Mouse (Mus musculus) heart, embryonic 15.5 days (tissue): ENCODE data around the gene Olfr683. TPM values are rescaled to one million over a fixed set of nuclear protein-coding genes. Genes with fewer than 3 reads are reported as not detected.
"Not testable (repeated sequence)": the region's sequence is repeated elsewhere in the genome, so short reads cannot be mapped to it uniquely, and the experiment has no call there.

Experiments used
- ATAC-seq: fragments of 200-750 bp; cut with Nextera tagmentation; replicated peaks from 2 replicates; pipeline ENCODE4 v1.8.0; 2017; ENCODE audit warnings: low read depth, moderate TSS enrichment; ENCODE audit not compliant: insufficient number of reproducible peaks, insufficient read depth, low FRiP score
- H3K27ac ChIP-seq: fragments of 300-500 bp; sonication (generic); 2 replicates; pipeline ENCODE4 v1.5.1; 2015; ENCODE audit warnings: mild to moderate bottlenecking, inconsistent platforms
- H3K27me3 ChIP-seq: fragments of 300-500 bp; sonication (generic); 2 replicates; pipeline ENCODE4 v1.6.1; 2015; ENCODE audit warnings: inconsistent platforms
- H3K36me3 ChIP-seq: fragments of 300-500 bp; sonication (generic); 2 replicates; pipeline ENCODE4 v1.6.1; 2015; ENCODE audit warnings: mild to moderate bottlenecking, inconsistent platforms
- H3K4me1 ChIP-seq: fragments of 300-500 bp; sonication (generic); replicated peaks from 2 replicates; pipeline ENCODE4 v1.6.1; 2015; ENCODE audit warnings: inconsistent platforms
- H3K4me2 ChIP-seq: fragments of 300-500 bp; sonication (generic); 2 replicates; pipeline ENCODE4 v1.6.1; 2015; ENCODE audit warnings: inconsistent platforms, mild to moderate bottlenecking, moderate library complexity
- H3K4me3 ChIP-seq: fragments of 300-500 bp; sonication (generic); 2 replicates; pipeline ENCODE4 v1.5.1; 2015; ENCODE audit warnings: mild to moderate bottlenecking, inconsistent platforms
- H3K9ac ChIP-seq: fragments of 300-500 bp; sonication (generic); 2 replicates; pipeline ENCODE4 v1.6.1; 2015; ENCODE audit warnings: mild to moderate bottlenecking, inconsistent platforms
- H3K9me3 ChIP-seq: fragments of 300-500 bp; sonication (generic); replicated peaks from 2 replicates; pipeline ENCODE4 v1.6.1; 2016; ENCODE audit warnings: inconsistent platforms
- WGBS: fragments of 180-500 bp; shearing (Covaris S2); methylation state at CpG from one replicate; pipeline ENCODE4 v1.1.7; 2015; ENCODE audit warnings: mixed read lengths; 5-methylcytosine and 5-hydroxymethylcytosine counted together
- polyA plus RNA-seq: library from polyadenylated mRNA; unstranded; fragments of >200 nt; fragmentation: Nextera tagmentation; extraction: Ambion mirVana; gene quantifications from 2 replicates; pipeline ENCODE4 v1.2.1, GENCODE M21; 2015

The Olfr683 gene
- not detected in 2 replicates for polyA plus RNA-seq

DNA sequence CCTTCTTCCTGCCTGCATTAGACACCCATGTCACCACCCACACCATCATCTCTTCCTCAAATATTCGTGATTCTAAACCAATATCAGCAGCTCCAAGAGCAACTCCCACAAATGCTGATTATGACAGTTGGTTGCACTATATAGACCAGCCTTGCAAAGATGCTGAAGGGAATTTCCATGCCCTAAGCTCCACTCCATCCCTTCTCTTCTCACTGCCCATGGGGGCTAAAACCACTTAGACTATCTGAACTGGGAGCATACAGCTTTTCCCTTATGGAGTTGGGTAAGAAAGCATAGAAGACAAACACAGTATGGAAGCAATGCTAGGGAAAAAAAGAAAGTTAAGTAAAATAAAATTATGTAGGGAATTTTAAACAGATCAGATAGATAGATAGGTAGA, at the start of gene Olfr683:
Olfr683 (minus strand) TSS at position 101 of the 400 bp plus-strand sequence.
- Histone ChIP-seq H3K27ac (no peak within 1 kb of the TSS), H3K4me1 (no peaks in the 10 kb centered on the region), H3K9me3 (no peaks in the 10 kb centered on the region), H3K27me3 (no peaks in the 10 kb centered on the region), H3K4me3 (no peak within 1 kb of the TSS), H3K36me3 (no peaks in the 10 kb centered on the region), H3K9ac (no peak within 1 kb of the TSS), H3K4me2 (no peak within 1 kb of the TSS)
- no peak for ATAC-seq
- WGBS: 54% methylated on average over 1 of the region's 1 CpGs

DNA sequence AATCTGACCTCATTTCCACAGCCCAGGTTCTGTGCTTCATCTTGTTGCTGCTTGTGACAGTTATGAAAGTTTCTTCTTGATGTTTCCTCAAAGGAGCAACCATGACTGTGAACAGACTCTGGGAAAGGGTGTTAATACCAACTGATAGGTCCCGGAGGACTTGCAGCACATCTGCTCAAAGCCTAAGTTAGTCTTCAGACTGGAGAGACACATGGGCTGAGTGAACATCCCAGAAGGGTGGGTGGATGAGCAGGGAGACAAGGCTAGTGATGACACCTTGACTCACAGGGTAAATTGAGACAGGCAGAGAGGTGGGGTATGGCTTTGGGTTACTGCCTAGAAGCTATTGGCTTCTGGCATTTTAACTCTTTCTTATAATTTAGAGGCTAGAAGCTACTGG, 39.1 kb upstream of the Olfr683 start, which contains the start of gene Olfr685:
Olfr685 (minus strand) TSS at position 101 of the 400 bp plus-strand sequence.
- 66% methylated on average over 1 of the region's 1 CpGs for WGBS

DNA sequence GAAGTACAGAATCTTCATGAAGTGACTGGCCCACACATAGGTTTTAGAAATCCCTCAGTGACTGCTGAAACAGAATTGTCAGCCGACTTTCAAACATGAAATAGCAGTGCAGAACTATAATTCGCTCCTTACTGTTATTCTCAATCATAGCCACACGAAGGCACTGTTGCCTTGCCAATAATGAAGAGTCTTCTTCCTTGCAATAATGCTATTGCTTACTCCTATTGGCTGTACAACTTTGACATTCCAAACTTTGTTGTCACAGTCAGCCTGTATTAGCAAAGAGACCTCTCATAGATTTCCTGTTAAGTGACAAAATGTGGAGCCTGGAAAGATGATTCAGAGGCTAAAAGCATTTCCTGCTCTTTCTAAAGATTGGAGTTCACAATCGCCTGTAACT, 24.0 kb upstream of the Olfr683 start:
- H3K9me3 ChIP-seq: no peaks in the 10 kb centered on the region
- ATAC-seq: no peak; the same call in 1 of the 2 replicates
- H3K27ac ChIP-seq: no peak overlapping the region
- H3K36me3 ChIP-seq: no peaks in the 10 kb centered on the region
- no peaks in the 10 kb centered on the region for H3K27me3 ChIP-seq
- H3K4me2 ChIP-seq: no peak overlapping the region
- whole genome bisulfite sequencing: 33% methylated on average over 4 of the region's 4 CpGs
- no peaks in the 10 kb centered on the region for H3K4me1 ChIP-seq
- no peak overlapping the region for H3K9ac ChIP-seq
- no peak overlapping the region for H3K4me3 ChIP-seq

More for the DNA sequence above, 39.1 kb upstream of the Olfr683 start, which contains the start of gene Olfr685:
- no peaks in the 10 kb centered on the region for H3K4me1 ChIP-seq
- no peaks in the 10 kb centered on the region for H3K27me3 ChIP-seq
- H3K27ac ChIP-seq: no peak within 1 kb of the TSS
- H3K9me3 ChIP-seq: no peaks in the 10 kb centered on the region
- ATAC-seq: no peak
- H3K4me2 ChIP-seq: no peak within 1 kb of the TSS
- no peaks in the 10 kb centered on the region for H3K36me3 ChIP-seq
- H3K4me3 ChIP-seq: no peak within 1 kb of the TSS
- H3K9ac ChIP-seq: no peak within 1 kb of the TSS

DNA sequence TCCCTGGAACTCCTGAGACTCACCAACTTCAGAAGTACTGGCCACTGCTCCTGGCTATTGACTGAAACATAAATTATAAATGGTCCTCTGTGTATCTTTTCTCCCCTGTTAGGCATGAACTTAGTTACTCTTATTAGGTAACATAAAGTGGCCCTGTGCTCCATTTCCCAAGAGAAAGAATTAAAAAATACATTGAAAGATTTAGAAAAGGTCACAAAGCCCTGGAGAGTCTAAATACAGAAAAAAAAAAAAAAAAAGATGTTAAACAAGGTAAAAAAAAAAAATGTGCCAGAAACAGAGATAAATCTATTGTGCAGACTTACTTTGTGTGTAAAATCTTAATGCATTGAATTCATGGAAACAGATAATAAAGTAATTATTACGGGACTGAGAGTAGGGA, 16.7 kb upstream of the Olfr683 start, which contains the start of gene Olfr684:
Olfr684 (minus strand) TSS at position 101 of the 400 bp plus-strand sequence.
- Histone ChIP-seq H3K4me1 (no peaks in the 10 kb centered on the region), H3K27ac (no peak within 1 kb of the TSS), H3K9me3 (no peaks in the 10 kb centered on the region), H3K36me3 (no peaks in the 10 kb centered on the region), H3K4me2 (no peak within 1 kb of the TSS), H3K27me3 (no peaks in the 10 kb centered on the region), H3K4me3 (no peak within 1 kb of the TSS), H3K9ac (no peak within 1 kb of the TSS)
- no peak for ATAC-seq
- WGBS: 52% methylated on average over 1 of the region's 1 CpGs

DNA sequence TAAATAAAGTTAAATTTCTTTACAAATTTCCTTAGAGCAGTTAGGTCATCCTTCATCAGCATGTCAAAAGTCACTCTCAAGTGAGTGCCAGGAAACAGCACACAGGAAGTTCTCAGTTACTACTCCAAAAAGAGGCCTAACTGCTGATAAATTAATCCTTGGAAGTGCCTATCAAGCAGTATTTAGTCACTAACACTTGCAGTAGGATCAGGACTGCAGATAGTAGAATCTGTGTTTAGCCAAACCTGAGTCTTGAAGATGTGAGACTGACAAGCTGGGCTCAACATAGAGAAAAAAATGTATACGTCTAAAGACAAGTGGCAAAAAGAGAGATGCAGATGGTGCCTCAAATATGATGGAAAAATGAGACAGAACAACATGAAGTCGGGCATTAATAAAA, 5.5 kb downstream of the Olfr683 start:
- no peaks in the 10 kb centered on the region for H3K4me1 ChIP-seq
- ATAC-seq: no peak
- no peak overlapping the region for H3K9ac ChIP-seq
- H3K27ac ChIP-seq: no peak overlapping the region
- no peaks in the 10 kb centered on the region for H3K36me3 ChIP-seq
- H3K27me3 ChIP-seq: no peaks in the 10 kb centered on the region
- H3K4me2 ChIP-seq: no peak overlapping the region
- no peaks in the 10 kb centered on the region for H3K9me3 ChIP-seq
- WGBS: 59% methylated on average over 2 of the region's 2 CpGs
- no peak overlapping the region for H3K4me3 ChIP-seq

DNA sequence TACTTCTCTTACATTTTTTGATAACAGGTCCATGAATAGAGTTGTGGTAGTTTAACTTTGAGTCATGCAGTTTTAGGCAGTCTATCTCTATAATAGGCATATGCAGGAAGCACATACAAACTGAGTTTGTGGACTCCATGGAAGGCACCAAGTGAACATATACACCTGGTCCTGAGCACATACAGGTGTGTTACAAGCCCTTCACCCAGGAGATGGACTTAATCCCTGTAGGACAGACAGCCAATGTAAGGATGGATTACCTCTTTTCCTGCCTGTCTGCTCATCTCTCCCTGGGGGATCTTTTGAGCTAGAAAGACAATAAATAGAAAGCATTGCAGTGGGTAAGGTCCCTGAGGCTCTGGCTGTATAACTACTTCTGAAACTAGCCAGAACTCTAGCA, 30.3 kb downstream of the Olfr683 start, which contains the start of gene Olfr681:
Olfr681 (plus strand) TSS at position 301 of the 400 bp plus-strand sequence.
- H3K4me3 ChIP-seq: no peak within 1 kb of the TSS
- H3K9me3 ChIP-seq: no peaks in the 10 kb centered on the region
- no peaks in the 10 kb centered on the region for H3K36me3 ChIP-seq
- no peak within 1 kb of the TSS for H3K4me2 ChIP-seq
- H3K4me1 ChIP-seq: no peaks in the 10 kb centered on the region
- no peak for ATAC-seq
- no peaks in the 10 kb centered on the region for H3K27me3 ChIP-seq
- H3K9ac ChIP-seq: no peak within 1 kb of the TSS
- no peak within 1 kb of the TSS for H3K27ac ChIP-seq

DNA sequence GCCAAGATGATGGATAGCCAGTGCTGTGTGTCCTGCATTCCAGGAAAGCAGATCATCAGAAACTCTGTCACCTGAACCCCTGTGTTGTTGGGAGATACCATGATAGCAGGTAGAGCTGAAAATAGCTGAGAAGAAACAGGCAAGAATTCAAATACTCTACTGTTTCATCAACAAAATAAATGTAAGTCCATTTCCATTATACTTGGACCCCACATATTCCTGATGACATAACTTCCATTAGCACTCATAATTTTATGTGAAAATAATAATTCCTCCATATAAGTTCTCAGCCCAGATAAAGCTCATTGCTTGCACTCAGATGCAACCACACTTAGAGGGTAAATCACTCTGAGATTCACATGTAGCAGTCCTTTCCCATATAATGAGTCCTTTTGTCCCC, 54.1 kb downstream of the Olfr683 start, which contains the start of gene Olfr680-ps1:
Olfr680-ps1 (minus strand) TSS at position 101 of the 400 bp plus-strand sequence.
- not testable (repeated sequence) for H3K4me1 ChIP-seq, H3K27me3 ChIP-seq, H3K4me3 ChIP-seq, H3K9me3 ChIP-seq, H3K9ac ChIP-seq, H3K36me3 ChIP-seq, H3K27ac ChIP-seq, ATAC-seq, H3K4me2 ChIP-seq

Other genes with a start within 250 kb of the Olfr683 start
- gene Olfr667, start 225.5 kb downstream of the Olfr683 start, polyA plus RNA-seq: not detected in 2 replicates
- not detected in 2 replicates for gene Olfr668, start 219.0 kb downstream of the Olfr683 start, polyA plus RNA-seq
- not detected in 2 replicates for gene Olfr669, start 212.8 kb downstream of the Olfr683 start, polyA plus RNA-seq
- gene Olfr670, start 184.4 kb downstream of the Olfr683 start, polyA plus RNA-seq: not detected in 2 replicates
- not detected in 2 replicates for gene Olfr671, start 167.9 kb downstream of the Olfr683 start, polyA plus RNA-seq
- gene Olfr672, start 145.0 kb downstream of the Olfr683 start, polyA plus RNA-seq: not detected in 2 replicates
- not detected in 2 replicates for gene Olfr675, start 118.6 kb downstream of the Olfr683 start, polyA plus RNA-seq
- not detected in 2 replicates for gene Olfr676, start 114.3 kb downstream of the Olfr683 start, polyA plus RNA-seq
- gene Olfr677, start 95.6 kb downstream of the Olfr683 start, polyA plus RNA-seq: not detected in 2 replicates
- gene Olfr678, start 82.5 kb downstream of the Olfr683 start, polyA plus RNA-seq: not detected in 2 replicates
- not detected in 2 replicates for gene Olfr679, start 65.8 kb downstream of the Olfr683 start, polyA plus RNA-seq
- not detected in 2 replicates for gene Olfr680-ps1, start 54.2 kb downstream of the Olfr683 start, polyA plus RNA-seq
- gene Olfr681, start 30.2 kb downstream of the Olfr683 start, polyA plus RNA-seq: not detected in 2 replicates
- gene Olfr684, start 16.6 kb upstream of the Olfr683 start, polyA plus RNA-seq: not detected in 2 replicates
- gene Olfr685, start 39.0 kb upstream of the Olfr683 start, polyA plus RNA-seq: not detected in 2 replicates
- not detected in 2 replicates for gene Olfr686, start 60.5 kb upstream of the Olfr683 start, polyA plus RNA-seq
- gene Olfr688, start 141.1 kb upstream of the Olfr683 start, polyA plus RNA-seq: not detected in 2 replicates
- not detected in 2 replicates for gene Olfr689, start 164.2 kb upstream of the Olfr683 start, polyA plus RNA-seq
- gene Olfr690, start 187.1 kb upstream of the Olfr683 start, polyA plus RNA-seq: not detected in 2 replicates
- gene Olfr691, start 195.3 kb upstream of the Olfr683 start, polyA plus RNA-seq: not detected in 2 replicates
- not detected in 2 replicates for gene Olfr692, start 221.2 kb upstream of the Olfr683 start, polyA plus RNA-seq
- gene Gm5901, start 228.0 kb upstream of the Olfr683 start, polyA plus RNA-seq: not detected in 2 replicates